Mouse (Mus musculus): ENCODE results near the gene Vwa7. TPM values are rescaled to one million over a fixed set of nuclear protein-coding genes. Genes with fewer than 3 reads are reported as not detected.

Gene Vwa7
- polyA plus RNA-seq, 1 experiment from 2014 or later = 0.16 TPM

- H3K27me3 ChIP-seq (replicated peaks; ENCODE audit: control insufficient read depth, insufficient read depth, low read length) = no peaks in the 10 kb centered on the region
- H3K4me2 ChIP-seq = no peak overlapping the region
- 78% methylated on average over 10 of the region's 10 CpGs for WGBS
- no peak for ATAC-seq (replicated peaks; ENCODE audit: low FRiP score)
- H3K4me3 ChIP-seq (ENCODE audit: low read depth, low read length) = no peak overlapping the region
- peaks cover 45% of the 10 kb centered on the region for H3K36me3 ChIP-seq (ENCODE audit: control insufficient read depth, insufficient read depth, low read length)
- DNase-seq (ENCODE audit: low spot score) = no peak
- H3K9ac ChIP-seq (ENCODE audit: low read depth, low read length) = no peak overlapping the region
- H3K27ac ChIP-seq (ENCODE audit: low read depth, low read length) = no peak overlapping the region
- peaks cover 10% of the 10 kb centered on the region for H3K4me1 ChIP-seq (replicated peaks; ENCODE audit: control insufficient read depth, insufficient read depth, low read length)
- H3K9me3 ChIP-seq (ENCODE audit: control insufficient read depth, low read length) = no peaks in the 10 kb centered on the region
Observed at GRCm38 (mm10) chr17:35016791-35017705, 669 bp downstream of the Vwa7 start.

- H3K4me2 ChIP-seq = no peak overlapping the region
- peaks cover 16% of the 10 kb centered on the region for H3K4me1 ChIP-seq (replicated peaks; ENCODE audit: control insufficient read depth, insufficient read depth, low read length)
- no peaks in the 10 kb centered on the region for H3K27me3 ChIP-seq (replicated peaks; ENCODE audit: control insufficient read depth, insufficient read depth, low read length)
- H3K9ac ChIP-seq (ENCODE audit: low read depth, low read length) = no peak overlapping the region
- ATAC-seq (replicated peaks; ENCODE audit: low FRiP score) (no peak), DNase-seq (ENCODE audit: low spot score) (no peak)
- WGBS = 72% methylated on average over 14 of the region's 14 CpGs
- peaks cover 42% of the 10 kb centered on the region for H3K36me3 ChIP-seq (ENCODE audit: control insufficient read depth, insufficient read depth, low read length)
- H3K9me3 ChIP-seq (ENCODE audit: control insufficient read depth, low read length) = no peaks in the 10 kb centered on the region
- H3K27ac ChIP-seq (ENCODE audit: low read depth, low read length) = no peak overlapping the region
- H3K4me3 ChIP-seq (ENCODE audit: low read depth, low read length) = no peak overlapping the region
Observed at GRCm38 (mm10) chr17:35017706-35018030, 1.3 kb downstream of the Vwa7 start.

GRCm38 (mm10) chr17:35018171-35018570 is 1.8 kb downstream of the Vwa7 start:
- Histone ChIP-seq H3K9me3 (ENCODE audit: control insufficient read depth, low read length) (no peaks in the 10 kb centered on the region), H3K4me1 (replicated peaks; ENCODE audit: control insufficient read depth, insufficient read depth, low read length) (peaks cover 21% of the 10 kb centered on the region), H3K4me2 (no peak overlapping the region), H3K9ac (ENCODE audit: low read depth, low read length) (no peak overlapping the region), H3K4me3 (ENCODE audit: low read depth, low read length) (no peak overlapping the region), H3K27ac (ENCODE audit: low read depth, low read length) (no peak overlapping the region), H3K27me3 (replicated peaks; ENCODE audit: control insufficient read depth, insufficient read depth, low read length) (no peaks in the 10 kb centered on the region), H3K36me3 (ENCODE audit: control insufficient read depth, insufficient read depth, low read length) (peaks cover 37% of the 10 kb centered on the region)
- WGBS = 75% methylated on average over 3 of the region's 3 CpGs
- ATAC-seq (replicated peaks; ENCODE audit: low FRiP score) (no peak), DNase-seq (ENCODE audit: low spot score) (no peak)

GRCm38 (mm10) chr17:35019894-35020293 is 3.5 kb downstream of the Vwa7 start:
- H3K9me3 ChIP-seq (ENCODE audit: control insufficient read depth, low read length) = no peaks in the 10 kb centered on the region
- ATAC-seq (replicated peaks; ENCODE audit: low FRiP score) (no peak), DNase-seq (ENCODE audit: low spot score) (no peak)
- no peak overlapping the region for H3K4me3 ChIP-seq (ENCODE audit: low read depth, low read length)
- H3K27ac ChIP-seq (ENCODE audit: low read depth, low read length) = no peak overlapping the region
- peaks cover 20% of the 10 kb centered on the region for H3K36me3 ChIP-seq (ENCODE audit: control insufficient read depth, insufficient read depth, low read length)
- H3K27me3 ChIP-seq (replicated peaks; ENCODE audit: control insufficient read depth, insufficient read depth, low read length) = no peaks in the 10 kb centered on the region
- no peak overlapping the region for H3K4me2 ChIP-seq
- 85% methylated on average over 11 of the region's 11 CpGs for WGBS
- H3K9ac ChIP-seq (ENCODE audit: low read depth, low read length) = no peak overlapping the region
- H3K4me1 ChIP-seq (replicated peaks; ENCODE audit: control insufficient read depth, insufficient read depth, low read length) = peaks cover 39% of the 10 kb centered on the region

GRCm38 (mm10) chr17:35020551-35020950 is 4.2 kb downstream of the Vwa7 start:
- WGBS = 85% methylated on average over 8 of the region's 8 CpGs
- Histone ChIP-seq H3K27me3 (replicated peaks; ENCODE audit: control insufficient read depth, insufficient read depth, low read length) (no peaks in the 10 kb centered on the region), H3K9ac (ENCODE audit: low read depth, low read length) (no peak overlapping the region), H3K4me2 (no peak overlapping the region), H3K9me3 (ENCODE audit: control insufficient read depth, low read length) (no peaks in the 10 kb centered on the region), H3K4me3 (ENCODE audit: low read depth, low read length) (no peak overlapping the region), H3K4me1 (replicated peaks; ENCODE audit: control insufficient read depth, insufficient read depth, low read length) (peaks cover 41% of the 10 kb centered on the region), H3K36me3 (ENCODE audit: control insufficient read depth, insufficient read depth, low read length) (peaks cover 14% of the 10 kb centered on the region), H3K27ac (ENCODE audit: low read depth, low read length) (no peak overlapping the region)
- peak; percentile 32 for DNase-seq (ENCODE audit: low spot score)
- no peak for ATAC-seq (replicated peaks; ENCODE audit: low FRiP score)

- H3K4me3 ChIP-seq (ENCODE audit: low read depth, low read length) = peak overlapping the region; percentile 7
- peak overlapping the region; percentile 57 for H3K4me2 ChIP-seq
- peak overlapping the region; percentile 53 for H3K27ac ChIP-seq (ENCODE audit: low read depth, low read length)
- peak; percentile 29 for ATAC-seq (replicated peaks; ENCODE audit: low FRiP score)
- no peak overlapping the region for H3K9ac ChIP-seq (ENCODE audit: low read depth, low read length)
- WGBS = 6% methylated on average over 17 of the region's 17 CpGs
- H3K9me3 ChIP-seq (ENCODE audit: control insufficient read depth, low read length) = no peaks in the 10 kb centered on the region
- peaks cover 40% of the 10 kb centered on the region for H3K4me1 ChIP-seq (replicated peaks; ENCODE audit: control insufficient read depth, insufficient read depth, low read length)
- H3K27me3 ChIP-seq (replicated peaks; ENCODE audit: control insufficient read depth, insufficient read depth, low read length) = no peaks in the 10 kb centered on the region
- H3K36me3 ChIP-seq (ENCODE audit: control insufficient read depth, insufficient read depth, low read length) = peaks cover 6% of the 10 kb centered on the region
- peak; percentile 87 for DNase-seq (ENCODE audit: low spot score)
Observed at GRCm38 (mm10) chr17:35021163-35021808, 4.9 kb downstream of the Vwa7 start.

GRCm38 (mm10) chr17:35021842-35022477 is 5.6 kb downstream of the Vwa7 start:
- Histone ChIP-seq H3K36me3 (ENCODE audit: control insufficient read depth, insufficient read depth, low read length) (no peaks in the 10 kb centered on the region), H3K9ac (ENCODE audit: low read depth, low read length) (no peak overlapping the region), H3K9me3 (ENCODE audit: control insufficient read depth, low read length) (no peaks in the 10 kb centered on the region), H3K4me1 (replicated peaks; ENCODE audit: control insufficient read depth, insufficient read depth, low read length) (peaks cover 42% of the 10 kb centered on the region), H3K4me2 (peak overlapping the region; percentile 57), H3K27me3 (replicated peaks; ENCODE audit: control insufficient read depth, insufficient read depth, low read length) (no peaks in the 10 kb centered on the region), H3K27ac (ENCODE audit: low read depth, low read length) (peak overlapping the region; percentile 66), H3K4me3 (ENCODE audit: low read depth, low read length) (no peak overlapping the region)
- WGBS = 10% methylated on average over 6 of the region's 6 CpGs
- DNase-seq (ENCODE audit: low spot score) (peak; percentile 65), ATAC-seq (replicated peaks; ENCODE audit: low FRiP score) (peak; percentile 89)

GRCm38 (mm10) chr17:35022541-35023060 is 6.2 kb downstream of the Vwa7 start:
- Histone ChIP-seq H3K9me3 (ENCODE audit: control insufficient read depth, low read length) (no peaks in the 10 kb centered on the region), H3K36me3 (ENCODE audit: control insufficient read depth, insufficient read depth, low read length) (no peaks in the 10 kb centered on the region), H3K4me1 (replicated peaks; ENCODE audit: control insufficient read depth, insufficient read depth, low read length) (peaks cover 47% of the 10 kb centered on the region), H3K27me3 (replicated peaks; ENCODE audit: control insufficient read depth, insufficient read depth, low read length) (no peaks in the 10 kb centered on the region), H3K4me3 (ENCODE audit: low read depth, low read length) (no peak overlapping the region), H3K9ac (ENCODE audit: low read depth, low read length) (no peak overlapping the region), H3K27ac (ENCODE audit: low read depth, low read length) (peak overlapping the region; percentile 69), H3K4me2 (no peak overlapping the region; the same call in 1 of the 2 replicates)
- 77% methylated on average over 8 of the region's 8 CpGs for WGBS
- ATAC-seq (replicated peaks; ENCODE audit: low FRiP score) = no peak
- peak; percentile 36 for DNase-seq (ENCODE audit: low spot score)

Data from liver, embryonic 11.5 days (tissue).